Mouse (Mus musculus) bone marrow, adult 2 months (tissue): ENCODE measurements around the gene Pdzrn3.

Experiments used
- CTCF ChIP-seq: fragments of 200-500 bp; IDR thresholded peaks from 2 replicates; pipeline ENCODE4 v1.5.1; 2011; ENCODE audit warnings: low read length, control low read depth; ENCODE audit not compliant: control insufficient read depth, insufficient read depth
- POLR2A ChIP-seq: fragments of 200-500 bp; IDR thresholded peaks from 2 replicates; pipeline ENCODE4 v1.6.1; 2011; ENCODE audit warnings: low read depth, mild to moderate bottlenecking, control low read depth, low read length, borderline replicate concordance; ENCODE audit not compliant: control insufficient read depth

- TF ChIP-seq POLR2A (no peak), CTCF (no peak)
These were observed 275.7 kb downstream of the Pdzrn3 start for GRCm38 (mm10) chr6:101101709-101102654.
